ENCODE assay signal across 15 mouse cellular contexts in genomic region chr5:104095416-104096077, GRCm38 (mm10). TPM values are rescaled to one million over a fixed set of nuclear protein-coding genes. Genes with fewer than 3 reads are reported as not detected.
DNase-seq lines count a peak whose midpoint lies in the region; ATAC-seq and TF ChIP-seq lines count a peak whose summit lies in the region.
"Had no signal": no experiment of that assay in that cellular context is flagged by ENCODE, and none has a peak within 500 bp of the region (broad histone marks: within the 10 kb centered on the region; RNA-seq: fewer than 3 reads in every experiment).

No protein-coding gene starts in this region.

- no peak for ATAC-seq in heart, embryonic 14.5 days (ENCODE audit: insufficient number of reproducible peaks, insufficient read depth, low FRiP score, low read depth)
- no peak for ATAC-seq in neural tube, embryonic 13.5 days (ENCODE audit: low read depth)
- no peak for ATAC-seq in megakaryocyte-erythroid progenitor cell, adult 5-6 weeks (replicated peaks; ENCODE audit: low FRiP score, low TSS enrichment, poor library complexity, severe bottlenecking)
- ATAC-seq: CD4-positive, CD25-positive, alpha-beta regulatory T cell, adult 4 months; forebrain, embryonic 13.5 days; liver, postnatal 0 days had no signal

- no peaks in the 10 kb centered on the region for H3K9me3 ChIP-seq in heart, embryonic 14.5 days (ENCODE audit: control insufficient read depth, low read length)
- no peaks in the 10 kb centered on the region for H3K9me3 ChIP-seq in neural tube, embryonic 13.5 days
- H3K9me3 ChIP-seq: forebrain, embryonic 13.5 days had no signal

- no peaks in the 10 kb centered on the region for H3K36me3 ChIP-seq in heart, embryonic 14.5 days (ENCODE audit: control insufficient read depth, insufficient read depth, low read length)
- peaks cover 12% of the 10 kb centered on the region; the same call in 1 of the 2 replicates for H3K36me3 ChIP-seq in neural tube, embryonic 13.5 days

- TF ChIP-seq POLR2A in lung, adult 2 months (IDR thresholded peaks at IDR 0.05; ENCODE audit: borderline replicate concordance, extremely low read depth, low read depth, low read length): no peak

- 31% methylated on average over 11 of the region's 11 CpGs for WGBS in heart, embryonic 14.5 days
- WGBS in neural tube, embryonic 13.5 days: 85% methylated on average over 11 of the region's 11 CpGs
- 37% methylated on average over 11 of the region's 11 CpGs for WGBS in lung, adult 2 months

- H3K4me1 ChIP-seq in heart, embryonic 14.5 days (ENCODE audit: control insufficient read depth in 2 of 2, insufficient read depth in 2 of 2, low read length in 2 of 2): peaks cover 6% of the 10 kb centered on the region in 2 experiments
- H3K4me1 ChIP-seq in neural tube, embryonic 13.5 days (replicated peaks): 0 out of 2 replicates have a peak, but pooled peaks cover 3% of the 10 kb centered on the region
- peaks cover 12% of the 10 kb centered on the region for H3K4me1 ChIP-seq in lung, adult 2 months (ENCODE audit: control insufficient read depth, insufficient read depth, low read length)
- H3K4me1 ChIP-seq: forebrain, embryonic 13.5 days had no signal

- TF ChIP-seq CTCF in lung, adult 2 months (IDR thresholded peaks at IDR 0.05; ENCODE audit: insufficient read depth, low read length): no peak

- H3K9ac ChIP-seq in heart, embryonic 14.5 days (ENCODE audit: low read length): no peak overlapping the region
- no peak overlapping the region for H3K9ac ChIP-seq in neural tube, embryonic 13.5 days
- H3K9ac ChIP-seq: forebrain, embryonic 13.5 days; liver, postnatal 0 days had no signal

- H3K27me3 ChIP-seq in heart, embryonic 14.5 days (ENCODE audit: control insufficient read depth, insufficient read depth, low read length): no peaks in the 10 kb centered on the region
- H3K27me3 ChIP-seq in neural tube, embryonic 13.5 days: no peaks in the 10 kb centered on the region
- H3K27me3 ChIP-seq: forebrain, embryonic 13.5 days had no signal

- H3K4me3 ChIP-seq in heart, embryonic 14.5 days (ENCODE audit: control insufficient read depth in 1 of 2, insufficient read depth in 1 of 2, low read depth in 1 of 2, low read length in 2 of 2): no peak overlapping the region
- H3K4me3 ChIP-seq in neural tube, embryonic 13.5 days: no peak overlapping the region
- no peak overlapping the region for H3K4me3 ChIP-seq in lung, adult 2 months (replicated peaks; ENCODE audit: extremely low read depth, low read depth, low read length)
- H3K4me3 ChIP-seq: forebrain, embryonic 13.5 days had no signal

- no peak for DNase-seq in heart, postnatal 4 days
- DNase-seq in neural tube, embryonic 10.5 days (ENCODE audit: extremely low spot score, low spot score): no peak
- peak; percentile 41 for DNase-seq in lung, adult 2 months
- no peak for DNase-seq in spleen, adult 18-20 months
- DNase-seq in urinary bladder, postnatal 25 days (ENCODE audit: low spot score): no peak
- DNase-seq: cerebellum, postnatal 25 days; liver, postnatal 0 days had no signal

- H3K27ac ChIP-seq in heart, embryonic 14.5 days (replicated peaks in 1 of 2; ENCODE audit: control insufficient read depth in 1 of 2, insufficient read depth in 1 of 2, low read depth in 2 of 2, low read length in 2 of 2): no peak overlapping the region; a peak in 1 of 4 replicates
- peak overlapping the region; percentile 49; the same call in 1 of the 2 replicates for H3K27ac ChIP-seq in neural tube, embryonic 13.5 days (replicated peaks)
- H3K27ac ChIP-seq: forebrain, embryonic 13.5 days had no signal

- H3K4me2 ChIP-seq in heart, embryonic 14.5 days (ENCODE audit: low read length): peak overlapping the region; percentile 28
- H3K4me2 ChIP-seq in neural tube, embryonic 13.5 days: no peak overlapping the region
- H3K4me2 ChIP-seq: forebrain, embryonic 13.5 days had no signal

RNA-seq across cellular contexts. Expression of gene Sparcl1, which starts 18.0 kb away (rescaled TPM):
- 77.0 and 85.0 TPM in 2 replicates for polyA plus RNA-seq in heart, embryonic 14.5 days (2014; fragmentation: Nextera tagmentation; extraction: Ambion mirVana)
- total RNA-seq in heart, postnatal 4 days (2021): 100 to 1,000 TPM; 242 to 250 TPM
- polyA plus RNA-seq in neural tube, embryonic 13.5 days (2015; fragmentation: Nextera tagmentation; extraction: Ambion mirVana): 195 and 200 TPM in 2 replicates
- 214 and 298 TPM in 2 replicates for polyA plus RNA-seq in lung, adult 2 months (2012; rRNA removed)
- not detected in 2 replicates for total RNA-seq in megakaryocyte-erythroid progenitor cell, adult 5-6 weeks (2014; fragmentation: Nextera tagmentation)
- not detected in 2 replicates for total RNA-seq in megakaryocyte-erythroid progenitor cell, adult 5-6 weeks (2017)
- polyA plus RNA-seq: CD4-positive, CD25-positive, alpha-beta regulatory T cell, adult 4 months had no signal

RNA-seq across cellular contexts. Expression of gene Gm17660, which starts 18.1 kb away (rescaled TPM):
- polyA plus RNA-seq in heart, embryonic 14.5 days (2014; fragmentation: Nextera tagmentation; extraction: Ambion mirVana): 0.49 TPM in 1 of 2 replicates, not detected in the other
- total RNA-seq in heart, postnatal 4 days (2021): not detected
- polyA plus RNA-seq in neural tube, embryonic 13.5 days (2015; fragmentation: Nextera tagmentation; extraction: Ambion mirVana): not detected in 2 replicates
- polyA plus RNA-seq in lung, adult 2 months (2012; rRNA removed): not detected in 2 replicates
- not detected in 2 replicates for total RNA-seq in megakaryocyte-erythroid progenitor cell, adult 5-6 weeks (2014; fragmentation: Nextera tagmentation)
- not detected in 2 replicates for total RNA-seq in megakaryocyte-erythroid progenitor cell, adult 5-6 weeks (2017)
- total RNA-seq: adrenal gland, postnatal 4 days had no signal
- polyA plus RNA-seq: CD4-positive, CD25-positive, alpha-beta regulatory T cell, adult 4 months; forebrain, embryonic 13.5 days; gonadal fat pad, adult 2 months; liver, postnatal 0 days; neural tube, embryonic 11.5 days had no signal

RNA-seq across cellular contexts. Expression of gene Nudt9, which starts 49.4 kb away (rescaled TPM):
- 48.4 and 53.9 TPM in 2 replicates for polyA plus RNA-seq in heart, embryonic 14.5 days (2014; fragmentation: Nextera tagmentation; extraction: Ambion mirVana)
- total RNA-seq in heart, postnatal 4 days (2021): 10 to 100 TPM; 43.1 to 44.1 TPM
- 65.9 and 76.2 TPM in 2 replicates for polyA plus RNA-seq in neural tube, embryonic 13.5 days (2015; fragmentation: Nextera tagmentation; extraction: Ambion mirVana)
- 51.1 and 61.6 TPM in 2 replicates for polyA plus RNA-seq in lung, adult 2 months (2012; rRNA removed)
- 117 and 120 TPM in 2 replicates for total RNA-seq in megakaryocyte-erythroid progenitor cell, adult 5-6 weeks (2014; fragmentation: Nextera tagmentation)
- total RNA-seq in megakaryocyte-erythroid progenitor cell, adult 5-6 weeks (2017): 159 and 167 TPM in 2 replicates
